Mouse (Mus musculus) lung, postnatal 25 days (tissue): ENCODE results near the gene Fam192a.
A peak's percentile ranks its signal among the peaks of the same experiment; 100 is the strongest.

Experiments
- DNase-seq: peaks from one replicate; pipeline ENCODE4 v3.0.0; 2022; ENCODE audit warnings: low spot score

The Fam192a gene

GRCm38 (mm10) chr8:94571896-94572295 lies 29.9 kb downstream of the Fam192a start:
- DNase-seq = no peak

DNA sequence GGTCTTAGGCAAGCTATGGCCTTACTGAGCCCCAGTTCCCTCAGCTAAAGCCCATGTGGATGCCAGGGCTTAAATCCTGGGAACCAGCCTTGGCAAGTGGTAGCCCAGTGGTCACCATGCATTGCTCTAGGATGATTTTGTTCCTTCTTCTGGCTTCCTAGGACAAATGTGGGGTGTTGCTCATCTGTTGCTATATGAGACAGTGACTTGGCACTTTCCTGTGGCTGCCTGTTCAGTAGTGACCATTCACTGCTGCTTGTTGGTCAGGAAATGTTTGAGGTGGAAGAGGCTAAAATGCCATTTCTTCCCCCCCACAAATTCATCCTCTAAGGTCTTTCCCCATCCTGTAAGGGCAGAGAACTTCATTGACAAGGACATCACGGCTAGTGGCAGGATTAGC lies 32.4 kb downstream of the Fam192a start:
- DNase-seq = no peak

DNA sequence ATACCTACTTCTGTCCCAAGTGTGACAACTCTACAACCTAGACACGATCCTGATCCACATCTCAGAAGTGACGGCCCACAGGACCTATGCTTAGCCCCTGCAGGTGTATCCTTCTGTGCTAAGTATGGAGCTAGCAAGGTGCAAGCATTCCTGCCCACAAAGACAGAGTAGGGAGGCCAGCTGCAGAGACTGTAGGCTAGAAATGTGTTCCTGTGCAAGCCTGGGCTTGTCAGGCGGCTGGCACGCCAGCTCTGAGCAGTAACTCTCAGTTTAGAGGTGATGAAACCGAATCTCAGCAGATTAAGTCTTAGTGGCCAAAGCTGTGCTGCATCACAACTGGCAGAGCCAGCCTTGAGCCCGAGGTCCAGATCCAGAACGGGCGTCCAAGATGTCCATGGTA lies 33.7 kb downstream of the Fam192a start:
- DNase-seq = no peak

DNA sequence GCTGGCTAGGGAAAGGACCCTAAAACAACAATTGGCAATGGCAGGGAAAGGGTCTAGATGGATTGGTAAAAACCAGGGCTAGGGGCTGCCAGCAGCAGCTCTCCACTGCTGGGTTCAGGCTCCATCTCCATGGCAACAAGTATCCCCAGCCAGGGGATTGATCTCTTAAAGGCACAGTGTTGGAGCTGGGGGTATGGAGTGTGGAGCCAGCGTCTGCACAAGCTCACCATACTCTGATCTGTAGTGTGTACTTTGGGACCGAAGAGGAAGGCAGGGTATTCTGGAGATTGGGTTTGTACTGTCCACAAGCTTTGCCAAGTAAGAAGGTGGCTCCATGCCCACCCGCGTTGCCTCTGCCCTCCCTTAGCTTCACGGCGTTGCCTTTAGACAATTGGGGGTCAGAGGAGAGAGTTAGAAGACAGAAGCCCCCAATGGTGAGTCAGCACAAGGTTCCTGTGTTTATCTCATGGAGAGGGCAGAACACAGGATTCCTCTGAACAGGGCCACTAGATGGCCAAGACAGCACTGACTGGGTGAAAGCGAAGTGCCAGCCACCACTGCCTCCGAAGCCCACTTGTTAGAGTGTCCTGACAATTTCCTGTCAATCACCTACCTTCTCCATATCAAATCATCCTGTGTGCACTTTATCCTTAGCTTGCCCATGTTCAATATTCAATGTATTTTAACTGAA lies 34.5 kb downstream of the Fam192a start:
- DNase-seq = no peak

- no peak for DNase-seq
Measured at GRCm38 (mm10) chr8:94566446-94567158, 35.2 kb downstream of the Fam192a start.

- DNase-seq = no peak
Measured at GRCm38 (mm10) chr8:94566033-94566432, 35.8 kb downstream of the Fam192a start.

- DNase-seq = no peak
Measured at GRCm38 (mm10) chr8:94564421-94564820, 37.4 kb downstream of the Fam192a start.

- no peak for DNase-seq
Measured at GRCm38 (mm10) chr8:94561256-94561655, 40.5 kb downstream of the Fam192a start.

DNA sequence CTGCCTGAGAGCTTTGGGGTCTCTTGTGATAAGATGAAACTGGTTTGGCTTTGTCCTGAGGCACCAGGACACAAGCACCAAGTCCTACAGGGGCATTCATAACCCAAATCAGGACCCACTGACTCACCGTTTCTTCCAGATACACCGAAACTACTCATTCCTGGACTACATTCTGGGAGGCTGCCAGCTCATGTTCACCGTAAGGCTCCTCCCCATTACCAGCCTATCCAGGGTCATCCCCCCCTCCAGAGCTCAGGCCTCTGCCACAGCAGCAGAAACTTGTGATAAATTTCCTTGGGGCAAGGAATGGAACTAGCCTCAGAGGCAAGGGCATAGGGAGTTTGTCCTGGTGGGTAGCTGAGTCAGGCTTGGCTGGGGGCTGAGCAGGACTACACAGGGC lies 44.5 kb downstream of the Fam192a start:
- DNase-seq = no peak

DNA sequence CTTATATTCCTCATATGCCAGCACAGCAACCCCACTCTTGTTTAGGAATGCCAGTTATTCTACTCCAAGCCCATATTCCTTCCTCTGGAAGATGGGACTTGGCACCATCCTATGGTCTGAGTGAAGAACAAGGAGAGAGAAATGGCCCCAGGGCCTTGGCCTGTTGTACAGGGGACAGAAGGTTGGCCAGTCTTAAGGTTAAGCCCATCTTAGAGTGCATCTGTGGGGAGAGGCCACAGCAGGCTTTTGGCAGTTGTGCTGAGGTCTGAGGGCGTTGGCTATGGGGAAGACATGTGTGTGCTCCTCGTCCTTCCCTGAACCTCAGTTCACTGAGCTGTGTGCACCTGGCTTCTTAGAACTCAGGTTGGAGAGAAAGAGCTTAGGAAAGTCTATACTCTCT lies 49.1 kb downstream of the Fam192a start:
- no peak for DNase-seq

- DNase-seq = no peak
Measured at GRCm38 (mm10) chr8:94551471-94552422, 50.0 kb downstream of the Fam192a start.

- DNase-seq = no peak
Measured at GRCm38 (mm10) chr8:94549998-94550397, 51.8 kb downstream of the Fam192a start.

- DNase-seq = no peak
Measured at GRCm38 (mm10) chr8:94549482-94549881, 52.3 kb downstream of the Fam192a start.

DNA sequence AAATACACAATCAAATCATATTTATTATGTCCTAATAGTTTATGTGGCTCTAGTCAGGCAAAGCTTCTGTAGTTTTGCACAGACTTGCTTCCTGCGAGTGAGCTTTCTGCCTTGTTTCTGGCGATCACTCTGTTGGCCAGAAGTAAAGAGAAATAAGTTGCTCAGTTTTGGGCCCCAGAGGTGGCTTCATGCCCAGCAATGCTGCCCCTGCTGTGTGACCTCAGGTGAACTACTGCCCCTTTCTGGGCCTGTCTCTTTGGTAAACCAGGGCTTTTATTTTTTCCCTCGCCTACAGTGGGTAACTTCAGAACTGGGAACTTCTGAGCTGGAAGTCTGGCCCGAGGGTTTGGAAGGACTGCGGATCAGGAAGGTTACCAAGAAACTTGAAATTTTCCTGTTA lies 52.8 kb downstream of the Fam192a start:
- no peak for DNase-seq

DNA sequence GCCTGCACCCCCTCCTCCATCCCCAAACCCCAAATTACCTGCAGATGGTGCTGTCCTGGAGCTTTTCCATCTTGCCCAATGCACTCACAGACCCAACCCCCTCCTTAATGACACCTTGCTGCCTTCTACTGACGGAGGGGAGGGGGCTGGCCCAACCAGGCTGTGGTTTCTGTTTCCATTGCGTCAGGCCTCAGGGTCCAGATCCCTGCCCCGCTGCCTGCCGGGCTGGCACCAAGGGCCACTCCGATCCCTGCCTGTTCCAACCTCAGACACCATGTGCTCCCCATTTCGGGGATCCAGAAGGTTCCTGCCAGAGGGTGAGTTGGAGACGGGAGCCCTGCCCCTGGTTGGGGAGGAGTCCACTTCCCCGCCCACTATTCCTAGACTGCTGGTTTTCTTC lies 57.8 kb downstream of the Fam192a start:
- no peak for DNase-seq

GRCm38 (mm10) chr8:94540889-94541795 lies 60.7 kb downstream of the Fam192a start:
- DNase-seq = no peak

DNA sequence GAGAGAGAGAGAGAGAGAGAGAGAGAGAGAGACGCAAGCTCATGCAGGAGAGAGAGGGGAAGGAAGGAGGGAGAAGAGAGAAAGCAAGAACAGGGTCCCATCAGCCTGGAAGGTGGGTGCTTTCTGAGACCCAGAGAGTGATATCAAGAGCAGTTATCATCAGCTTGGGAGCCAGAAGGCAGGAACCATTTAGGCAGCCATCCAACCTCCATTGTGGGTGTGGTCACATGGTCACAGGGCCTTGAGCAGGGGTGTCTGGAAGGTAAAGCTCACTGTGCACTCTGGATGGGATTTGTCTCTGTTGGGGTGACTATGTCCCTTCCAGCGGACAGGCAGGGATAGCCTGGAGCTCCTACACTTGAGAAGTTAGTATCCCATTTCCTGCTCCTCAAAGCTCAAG lies 61.8 kb downstream of the Fam192a start:
- DNase-seq = no peak

- DNase-seq = no peak
Measured at GRCm38 (mm10) chr8:94537456-94537855, 64.3 kb downstream of the Fam192a start.

- no peak for DNase-seq
Measured at GRCm38 (mm10) chr8:94535631-94536030, 66.2 kb downstream of the Fam192a start.

DNA sequence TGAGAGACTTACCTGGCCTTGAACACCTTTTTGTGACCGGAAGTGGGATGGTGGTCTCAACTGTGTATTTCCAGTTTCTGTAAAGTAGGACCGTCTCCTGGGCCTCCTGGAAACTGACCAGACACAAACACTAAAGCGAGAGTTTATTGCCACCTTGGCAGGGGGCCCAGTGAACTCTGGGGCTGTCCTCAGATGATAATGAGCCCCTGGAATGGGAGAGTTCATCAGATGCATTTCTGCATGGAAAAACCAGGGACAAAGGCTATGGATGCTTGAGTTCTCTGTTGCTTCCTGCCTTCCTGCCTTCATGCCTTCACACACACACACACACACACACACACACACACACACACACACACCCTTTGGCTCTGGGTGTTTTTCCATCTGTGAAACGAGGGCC lies 67.2 kb downstream of the Fam192a start:
- DNase-seq = no peak

DNA sequence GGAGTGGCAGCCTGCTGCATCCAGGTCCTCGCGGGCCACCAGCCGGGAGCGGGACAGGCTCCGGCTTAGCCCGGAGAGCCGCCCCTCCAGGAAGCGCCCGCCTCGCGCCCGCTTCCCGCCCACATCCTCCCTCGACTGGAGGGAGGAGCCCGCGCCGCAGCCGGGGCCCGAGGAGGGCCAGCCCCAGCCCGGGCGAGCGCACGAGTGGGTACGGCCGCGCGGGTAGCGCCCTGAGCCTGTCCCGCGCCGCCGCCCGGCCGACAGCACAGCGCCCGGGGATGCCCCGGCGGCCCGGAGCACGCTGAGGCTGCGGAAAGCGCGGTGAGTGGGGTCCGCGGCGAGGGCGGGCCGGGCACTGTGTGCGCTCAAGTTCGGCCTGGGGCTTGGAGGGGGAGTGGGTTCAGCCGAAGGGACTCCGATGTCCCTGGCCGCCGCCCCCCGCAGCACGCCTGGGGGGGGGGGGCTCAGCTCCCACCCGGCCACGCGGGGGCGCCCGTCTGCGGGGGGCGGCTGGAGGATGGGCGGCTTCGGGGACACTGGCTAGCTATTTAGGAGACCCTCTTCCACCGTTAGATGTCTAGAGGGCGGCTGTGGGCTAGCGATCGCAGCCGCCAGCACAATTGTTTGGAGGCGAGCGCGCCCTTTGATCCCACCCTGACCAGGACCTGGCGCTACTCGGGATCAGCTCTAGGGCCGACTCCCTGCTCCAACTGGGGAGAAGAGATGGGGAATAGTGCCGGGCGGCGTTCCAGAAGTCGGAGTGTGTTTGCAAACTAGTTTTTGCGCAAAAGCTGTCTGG lies 68.7 kb downstream of the Fam192a start, which contains the start of gene Cpne2:
Gene Cpne2 (plus strand): TSS at position 118 of the 799 bp plus-strand sequence.
- peak; percentile 56 for DNase-seq
